Mouse (Mus musculus) heart, postnatal 10 days (tissue): Measurements from ENCODE around the gene Prr12. TPM values are rescaled to one million over a fixed set of nuclear protein-coding genes. Genes with fewer than 3 reads are reported as not detected.

Experiments used
- DNase-seq, 2 experiments: peaks; one replicate each; pipeline ENCODE4 v3.0.0; 2021
- intact Hi-C: fragments of 180-260 bp; cut with DNase I; formaldehyde crosslinking; loops from one replicate; pipeline ENCODE4 v1.15.1; 2025
- total RNA-seq, 2 experiments: library from RNA; stranded (reverse); gene quantifications; 2 replicates each; pipeline ENCODE4 v1.2.3; 2021

Gene Prr12
- total RNA-seq, 2 experiments from 2014 or later = 28.8 to 35.7 TPM

- DNase-seq = no peak
- intact Hi-C loops = no loop called here
Measured at GRCm38 (mm10) chr7:45005321-45005992, 47.2 kb downstream of the Prr12 start.

- no peak for DNase-seq
- intact Hi-C loops = no loop called here
Measured at GRCm38 (mm10) chr7:45004546-45004945, 48.1 kb downstream of the Prr12 start.

- DNase-seq = no peak
- intact Hi-C loops = no loop called here
Measured at GRCm38 (mm10) chr7:45002440-45002839, 50.2 kb downstream of the Prr12 start.

- no peak for DNase-seq
- intact Hi-C loops = no loop called here
Measured at GRCm38 (mm10) chr7:45000539-45001114, 52.1 kb downstream of the Prr12 start.

GRCm38 (mm10) chr7:44999753-45000152, 52.9 kb downstream of the Prr12 start:
- intact Hi-C loops = loop anchor here (2.0 kb wide), 1 partner anchor 15 kb away; no protein-coding TSS in a partner anchor
- DNase-seq = peak in 1 of 2 experiments; percentile 33

- peak; percentile 56 to 75 for DNase-seq
- intact Hi-C loops = loop anchor here (2.0 kb wide), 1 partner anchor 16 kb away; no protein-coding TSS in a partner anchor
Measured at GRCm38 (mm10) chr7:44998501-44998955, 54.2 kb downstream of the Prr12 start, which contains the start of gene Bcl2l12. Bcl2l12 (minus strand) TSS chr7:44998712.

- intact Hi-C loops = loop anchor here (2.0 kb wide), 1 partner anchor 17 kb away; no protein-coding TSS in a partner anchor
- no peak for DNase-seq
Measured at GRCm38 (mm10) chr7:44997940-44998428, 54.7 kb downstream of the Prr12 start.

GRCm38 (mm10) chr7:44997231-44997939, 55.3 kb downstream of the Prr12 start, which contains the start of gene Irf3:
Irf3 (plus strand) TSS chr7:44997648.
- DNase-seq = peak; percentile 98 to 99

GRCm38 (mm10) chr7:44996672-44997071, 56.0 kb downstream of the Prr12 start:
- intact Hi-C loops = no loop called here

More at GRCm38 (mm10) chr7:44997231-44997939, 55.3 kb downstream of the Prr12 start, which contains the start of gene Irf3:
- intact Hi-C loops = no loop called here

GRCm38 (mm10) chr7:44986879-44987718, 65.6 kb downstream of the Prr12 start:
- intact Hi-C loops = loop anchor here (1.0 kb wide), 1 partner anchor 29 kb away; the partner anchor contains the start of gene Scaf1
- DNase-seq = no peak

More at GRCm38 (mm10) chr7:44996672-44997071, 56.0 kb downstream of the Prr12 start:
- no peak for DNase-seq

GRCm38 (mm10) chr7:44986192-44986878, 66.3 kb downstream of the Prr12 start, which contains the start of gene Prmt1:
Prmt1 (minus strand) TSS chr7:44986568.
- intact Hi-C loops = loop anchor here (1.0 kb wide), 1 partner anchor 30 kb away; the partner anchor contains the start of gene Scaf1
- peak; percentile 98 to 99 for DNase-seq

- peak; percentile 79 to 82 for DNase-seq
- intact Hi-C loops = loop anchor here (1.0 to 2.0 kb wide), 2 partner anchors 31 to 83 kb away; partner anchors contain the start of gene Scaf1
Measured at GRCm38 (mm10) chr7:44985595-44986191, 67.0 kb downstream of the Prr12 start.

GRCm38 (mm10) chr7:44984833-44985164, 67.9 kb downstream of the Prr12 start:
- no peak for DNase-seq
- intact Hi-C loops = loop anchor here (2.0 to 5.0 kb wide), 2 partner anchors 84 to 153 kb away; partner anchors contain the start of genes Flt3l and Gm45713

GRCm38 (mm10) chr7:44983944-44984832, 68.5 kb downstream of the Prr12 start:
- intact Hi-C loops = loop anchor here (2.0 to 5.0 kb wide), 2 partner anchors 85 to 153 kb away; partner anchors contain the start of genes Flt3l and Gm45713

GRCm38 (mm10) chr7:44983085-44983484, 69.6 kb downstream of the Prr12 start:
- DNase-seq = peak; percentile 91 to 95
- intact Hi-C loops = loop anchor here (5.0 kb wide), 1 partner anchor 154 kb away; the partner anchor contains the start of genes Flt3l and Gm45713

More at GRCm38 (mm10) chr7:44983944-44984832, 68.5 kb downstream of the Prr12 start:
- DNase-seq = no peak

GRCm38 (mm10) chr7:44981539-44981938, 71.1 kb downstream of the Prr12 start:
- intact Hi-C loops = loop anchor here (5.0 kb wide), 1 partner anchor 156 kb away; the partner anchor contains the start of genes Flt3l and Gm45713
- DNase-seq = no peak

- no peak for DNase-seq
- intact Hi-C loops = no loop called here
Measured at GRCm38 (mm10) chr7:44978300-44978699, 74.4 kb downstream of the Prr12 start.
